Mouse (Mus musculus) embryonic facial prominence, embryonic 14.5 days (tissue): ENCODE data around the gene Ddx58. TPM values are rescaled to one million over a fixed set of nuclear protein-coding genes. Genes with fewer than 3 reads are reported as not detected.

Source experiments
- ATAC-seq: fragments of 200-750 bp; cut with Nextera tagmentation; 2 replicates; pipeline ENCODE4 v1.8.0; 2017; ENCODE audit warnings: low read depth, moderate number of reproducible peaks, moderate TSS enrichment
- DNase-seq: peaks from one replicate; pipeline ENCODE4 v3.0.0-alpha.2; 2015; ENCODE audit warnings: low spot score
- H3K27ac ChIP-seq: fragments of 300-500 bp; sonication (generic); replicated peaks from 2 replicates; pipeline ENCODE4 v1.5.1; 2014; ENCODE audit warnings: low read depth, mild to moderate bottlenecking, low read length, moderate library complexity
- H3K27me3 ChIP-seq: fragments of 300-500 bp; sonication (generic); replicated peaks from 2 replicates; pipeline ENCODE4 v1.6.1; 2014; ENCODE audit warnings: low read length; ENCODE audit not compliant: control insufficient read depth, insufficient read depth
- H3K36me3 ChIP-seq: fragments of 300-500 bp; sonication (generic); 2 replicates; pipeline ENCODE4 v1.6.1; 2014; ENCODE audit warnings: low read length, mixed read lengths; ENCODE audit not compliant: control insufficient read depth, insufficient read depth
- H3K4me1 ChIP-seq: fragments of 300-500 bp; sonication (generic); 2 replicates; pipeline ENCODE4 v1.6.1; 2014; ENCODE audit warnings: antibody characterized with exemption, low read length; ENCODE audit not compliant: control insufficient read depth, insufficient read depth
- H3K4me2 ChIP-seq: fragments of 300-500 bp; sonication (generic); 2 replicates; pipeline ENCODE4 v1.6.1; 2014; ENCODE audit warnings: low read depth, mild to moderate bottlenecking, low read length, moderate library complexity, mixed read lengths
- H3K4me3 ChIP-seq: fragments of 300-500 bp; sonication (generic); 2 replicates; pipeline ENCODE4 v1.5.1; 2014; ENCODE audit warnings: low read depth, mild to moderate bottlenecking, low read length
- H3K9ac ChIP-seq: fragments of 300-500 bp; sonication (generic); 2 replicates; pipeline ENCODE4 v1.6.1; 2014; ENCODE audit warnings: low read depth, mild to moderate bottlenecking, low read length, moderate library complexity, mixed read lengths
- H3K9me3 ChIP-seq: fragments of 300-500 bp; sonication (generic); 2 replicates; pipeline ENCODE4 v1.6.1; 2016; ENCODE audit warnings: low read length; ENCODE audit not compliant: control insufficient read depth
- WGBS: fragments of 180-500 bp; shearing (Covaris S2); extraction: QIAGEN DNeasy Blood & Tissue Kit; methylation state at CpG from one replicate; pipeline ENCODE4 v1.1.7; 2014; 5-methylcytosine and 5-hydroxymethylcytosine counted together
- polyA plus RNA-seq: library from polyadenylated mRNA; unstranded; fragments of >200 nt; fragmentation: Nextera tagmentation; extraction: Ambion mirVana; gene quantifications from 2 replicates; pipeline ENCODE4 v1.2.1, GENCODE M21; 2014

Gene Ddx58
- polyA plus RNA-seq, 1 experiment from 2014 or later, result 9.7 TPM

DNA sequence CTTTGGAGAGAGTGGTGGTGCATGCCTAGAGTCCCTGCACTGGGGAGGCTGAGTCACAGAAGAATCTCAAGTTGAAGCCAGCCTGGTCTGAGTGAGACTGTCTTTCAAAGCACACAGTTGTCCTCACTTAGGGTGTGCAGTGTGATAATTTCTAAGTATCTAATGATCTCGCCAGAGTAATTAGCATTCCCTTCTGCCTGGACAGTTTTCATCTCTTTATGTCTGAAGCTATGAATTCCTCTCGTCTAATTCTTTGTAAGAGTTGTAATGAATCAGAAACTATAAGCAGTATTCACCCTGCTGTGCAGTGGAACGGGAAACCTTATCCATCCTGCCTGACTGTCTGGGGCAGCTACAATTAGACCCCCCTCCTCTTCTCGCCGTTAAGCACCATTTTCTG, 31.9 kb downstream of the Ddx58 start:
- H3K9ac ChIP-seq, result no peak overlapping the region
- no peak overlapping the region for H3K4me3 ChIP-seq
- H3K9me3 ChIP-seq, result no peaks in the 10 kb centered on the region
- peaks cover 30% of the 10 kb centered on the region for H3K36me3 ChIP-seq
- 66% methylated on average over 5 of the region's 5 CpGs for WGBS
- H3K27me3 ChIP-seq, result no peaks in the 10 kb centered on the region
- no peak for DNase-seq
- no peak for ATAC-seq
- H3K4me2 ChIP-seq, result no peak overlapping the region
- no peak overlapping the region for H3K27ac ChIP-seq
- no peaks in the 10 kb centered on the region for H3K4me1 ChIP-seq

- no peak overlapping the region for H3K4me3 ChIP-seq
- ATAC-seq (no peak), DNase-seq (no peak)
- no peak overlapping the region for H3K4me2 ChIP-seq
- H3K9ac ChIP-seq, result no peak overlapping the region
- H3K27me3 ChIP-seq, result no peaks in the 10 kb centered on the region
- WGBS, result 91% methylated on average over 22 of the region's 22 CpGs
- H3K27ac ChIP-seq, result no peak overlapping the region
- H3K4me1 ChIP-seq, result no peaks in the 10 kb centered on the region
- peaks cover 24% of the 10 kb centered on the region for H3K36me3 ChIP-seq
- H3K9me3 ChIP-seq, result no peaks in the 10 kb centered on the region
These were observed 34.3 kb downstream of the Ddx58 start for GRCm38 (mm10) chr4:40205231-40205903.

- Histone ChIP-seq H3K9me3 (no peaks in the 10 kb centered on the region), H3K4me2 (no peak overlapping the region), H3K4me3 (no peak overlapping the region), H3K36me3 (peaks cover 22% of the 10 kb centered on the region; the same call in 1 of the 2 replicates), H3K4me1 (no peaks in the 10 kb centered on the region), H3K27me3 (no peaks in the 10 kb centered on the region), H3K27ac (no peak overlapping the region), H3K9ac (no peak overlapping the region)
- DNase-seq, result no peak
- no peak for ATAC-seq
- 94% methylated on average over 3 of the region's 3 CpGs for WGBS
These were observed 35.3 kb downstream of the Ddx58 start for GRCm38 (mm10) chr4:40204374-40204773.

GRCm38 (mm10) chr4:40202205-40202604, 37.4 kb downstream of the Ddx58 start:
- Histone ChIP-seq H3K9me3 (no peaks in the 10 kb centered on the region), H3K9ac (no peak overlapping the region), H3K27ac (no peak overlapping the region), H3K4me3 (no peak overlapping the region), H3K36me3 (peaks cover 36% of the 10 kb centered on the region), H3K4me1 (no peaks in the 10 kb centered on the region), H3K4me2 (no peak overlapping the region), H3K27me3 (no peaks in the 10 kb centered on the region)
- no peak for ATAC-seq
- 98% methylated on average over 6 of the region's 6 CpGs for WGBS
- no peak for DNase-seq

DNA sequence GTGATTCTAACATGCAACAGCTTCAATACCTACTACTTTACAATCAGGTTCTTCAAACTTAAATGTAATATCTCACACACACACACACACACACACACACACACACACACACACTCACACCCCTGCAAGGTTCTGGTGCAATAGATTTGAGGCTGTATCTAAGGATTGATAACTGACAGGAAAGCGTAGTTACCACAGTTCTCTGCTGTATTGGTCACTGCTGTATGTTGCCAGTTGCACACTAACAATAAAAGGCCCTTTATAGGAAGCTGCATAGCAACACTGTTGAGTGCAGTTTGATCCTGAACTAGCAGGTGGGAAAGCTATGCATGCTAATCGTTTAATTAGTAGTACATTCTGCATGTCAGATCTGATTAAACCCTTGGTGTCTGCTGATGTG, 44.3 kb downstream of the Ddx58 start:
- H3K4me1 ChIP-seq, result no peaks in the 10 kb centered on the region
- DNase-seq, result no peak
- peaks cover 61% of the 10 kb centered on the region for H3K36me3 ChIP-seq
- no peaks in the 10 kb centered on the region for H3K27me3 ChIP-seq
- no peak overlapping the region for H3K4me2 ChIP-seq
- 96% methylated on average over 2 of the region's 2 CpGs for WGBS
- no peak for ATAC-seq
- no peak overlapping the region for H3K9ac ChIP-seq
- no peak overlapping the region for H3K4me3 ChIP-seq
- no peaks in the 10 kb centered on the region for H3K9me3 ChIP-seq
- H3K27ac ChIP-seq, result no peak overlapping the region

DNA sequence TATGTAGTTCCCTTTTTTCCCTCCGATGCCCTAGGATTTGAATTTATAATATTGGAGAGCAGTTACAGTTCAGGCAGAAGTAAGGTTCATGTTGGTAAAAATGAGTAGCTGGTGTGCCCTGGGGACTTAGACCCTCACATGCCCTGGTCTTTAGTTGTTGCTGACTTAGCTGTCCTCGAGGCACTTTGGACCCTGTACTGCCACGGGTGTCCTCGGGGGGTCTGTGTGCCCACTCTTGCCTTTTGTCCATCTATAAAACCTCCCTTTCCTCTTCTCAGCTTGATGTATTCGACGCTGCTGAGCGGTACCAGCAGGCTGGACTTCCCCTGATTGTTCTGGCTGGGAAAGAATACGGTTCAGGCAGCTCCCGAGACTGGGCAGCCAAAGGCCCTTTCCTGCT, 46.2 kb downstream of the Ddx58 start:
- 76% methylated on average over 9 of the region's 9 CpGs for WGBS
- no peaks in the 10 kb centered on the region for H3K27me3 ChIP-seq
- peaks cover 65% of the 10 kb centered on the region for H3K36me3 ChIP-seq
- H3K9ac ChIP-seq, result no peak overlapping the region
- ATAC-seq (no peak), DNase-seq (no peak)
- no peaks in the 10 kb centered on the region for H3K9me3 ChIP-seq
- no peaks in the 10 kb centered on the region for H3K4me1 ChIP-seq
- H3K4me2 ChIP-seq, result no peak overlapping the region
- H3K27ac ChIP-seq, result no peak overlapping the region
- H3K4me3 ChIP-seq, result no peak overlapping the region

DNA sequence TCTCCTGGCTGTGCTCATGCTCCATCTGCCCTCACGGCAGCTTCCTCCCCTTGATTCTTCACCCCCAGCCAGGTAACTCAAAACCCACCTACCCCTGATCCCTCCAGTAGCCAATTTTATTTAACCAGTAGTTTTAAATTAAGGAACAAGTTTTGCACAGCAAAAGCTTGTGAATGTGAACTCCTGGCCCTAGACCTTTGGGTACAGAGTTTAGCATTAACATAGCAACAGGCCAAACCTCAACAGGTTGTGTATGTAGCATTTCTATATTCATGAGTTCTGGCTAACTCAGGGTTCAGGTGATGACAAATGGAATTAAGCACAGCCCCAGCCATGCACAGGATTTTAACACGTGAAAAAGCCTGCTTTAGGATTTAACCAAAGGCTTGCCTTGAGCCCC, 47.4 kb downstream of the Ddx58 start:
- Histone ChIP-seq H3K36me3 (peaks cover 65% of the 10 kb centered on the region), H3K9me3 (no peaks in the 10 kb centered on the region), H3K4me2 (no peak overlapping the region), H3K4me3 (no peak overlapping the region), H3K27me3 (no peaks in the 10 kb centered on the region), H3K4me1 (no peaks in the 10 kb centered on the region), H3K27ac (no peak overlapping the region), H3K9ac (no peak overlapping the region)
- WGBS, result 43% methylated on average over 2 of the region's 2 CpGs
- DNase-seq (no peak), ATAC-seq (no peak)

GRCm38 (mm10) chr4:40187956-40188355, 51.7 kb downstream of the Ddx58 start:
- H3K9me3 ChIP-seq, result no peaks in the 10 kb centered on the region
- H3K4me2 ChIP-seq, result no peak overlapping the region
- 86% methylated on average over 7 of the region's 7 CpGs for WGBS
- no peak overlapping the region for H3K9ac ChIP-seq
- no peak overlapping the region for H3K4me3 ChIP-seq
- no peak for ATAC-seq
- no peaks in the 10 kb centered on the region for H3K27me3 ChIP-seq
- DNase-seq, result no peak
- H3K36me3 ChIP-seq, result peaks cover 72% of the 10 kb centered on the region
- H3K4me1 ChIP-seq, result no peaks in the 10 kb centered on the region
- H3K27ac ChIP-seq, result no peak overlapping the region

GRCm38 (mm10) chr4:40184470-40184869, 55.2 kb downstream of the Ddx58 start:
- H3K4me1 ChIP-seq, result no peaks in the 10 kb centered on the region
- no peaks in the 10 kb centered on the region for H3K9me3 ChIP-seq
- H3K4me3 ChIP-seq, result no peak overlapping the region
- no peak overlapping the region for H3K27ac ChIP-seq
- no peaks in the 10 kb centered on the region for H3K27me3 ChIP-seq
- H3K4me2 ChIP-seq, result no peak overlapping the region
- 72% methylated on average over 5 of the region's 5 CpGs for WGBS
- ATAC-seq (no peak), DNase-seq (no peak)
- H3K36me3 ChIP-seq, result peaks cover 87% of the 10 kb centered on the region
- no peak overlapping the region for H3K9ac ChIP-seq
